Mouse (Mus musculus) ES-E14 (cell line): ENCODE data around the gene Plcb3. TPM values are rescaled to one million over a fixed set of nuclear protein-coding genes. Genes with fewer than 3 reads are reported as not detected.

ENCODE experiments used
- DNase-seq: peaks from one replicate; pipeline ENCODE4 v3.0.0-alpha.2; 2013; ENCODE audit warnings: low read depth, low spot score
- H3K27ac ChIP-seq: 2 replicates; pipeline ENCODE4 v1.5.1; 2012; ENCODE audit warnings: low read depth, mild to moderate bottlenecking, low read length, moderate library complexity, mixed read lengths; ENCODE audit not compliant: poor library complexity, insufficient read depth, severe bottlenecking
- H3K36me3 ChIP-seq: 2 replicates; pipeline ENCODE4 v1.6.1; 2012; ENCODE audit warnings: mild to moderate bottlenecking, low read length, moderate library complexity, mixed read lengths; ENCODE audit not compliant: control insufficient read depth, poor library complexity, insufficient read depth, severe bottlenecking
- H3K4me1 ChIP-seq, 2 experiments: fragments of 150-350 bp in 1 of 2; sonication (generic) in 1 of 2; 2 replicates each; pipeline ENCODE4 v1.6.1; 2012; ENCODE audit warnings: low read length in 2 of 2, mild to moderate bottlenecking in 1 of 2, mixed read lengths in 1 of 2; ENCODE audit not compliant: control insufficient read depth in 2 of 2, insufficient read depth in 2 of 2, poor library complexity in 1 of 2
- H3K4me3 ChIP-seq, 2 experiments: fragments of 150-350 bp in 1 of 2; sonication (generic) in 1 of 2; 2 replicates each; pipeline ENCODE4 v1.5.1; 2012; ENCODE audit warnings: low read length in 2 of 2, low read depth in 1 of 2, mild to moderate bottlenecking in 1 of 2, mixed read lengths in 1 of 2; ENCODE audit not compliant: insufficient read depth in 1 of 2, poor library complexity in 1 of 2, severe bottlenecking in 1 of 2
- H3K9ac ChIP-seq: 2 replicates; pipeline ENCODE4 v1.6.1; 2012; ENCODE audit warnings: low read depth, mild to moderate bottlenecking, low read length, mixed read lengths; ENCODE audit not compliant: poor library complexity, insufficient read depth, severe bottlenecking
- H3K9me3 ChIP-seq: fragments of 150-350 bp; sonication (generic); 2 replicates; pipeline ENCODE4 v1.6.1; 2012; ENCODE audit warnings: low read depth, mild to moderate bottlenecking, low read length; ENCODE audit not compliant: control insufficient read depth, insufficient read depth
- CHD2 ChIP-seq: IDR thresholded peaks from 2 replicates; pipeline ENCODE4 v1.6.1; 2014; ENCODE audit warnings: mild to moderate bottlenecking, low read depth, low read length, inconsistent platforms
- HCFC1 ChIP-seq: IDR thresholded peaks from 2 replicates; pipeline ENCODE4 v1.6.1; 2012; ENCODE audit warnings: low read length, inconsistent platforms, borderline replicate concordance; ENCODE audit not compliant: insufficient read depth
- MAFK ChIP-seq: IDR thresholded peaks from 2 replicates; pipeline ENCODE4 v1.6.1; 2014; ENCODE audit warnings: mild to moderate bottlenecking, low read depth, low read length, inconsistent platforms; ENCODE audit not compliant: insufficient read depth
- ZC3H11A ChIP-seq: IDR thresholded peaks from 2 replicates; pipeline ENCODE4 v1.6.1; 2012; ENCODE audit warnings: low read depth, mild to moderate bottlenecking, inconsistent platforms, low read length, borderline replicate concordance
- ZNF384 ChIP-seq: IDR thresholded peaks from 2 replicates; pipeline ENCODE4 v1.6.1; 2012; ENCODE audit warnings: low read depth, low read length, inconsistent platforms
- in situ Hi-C, 2 experiments: fragments of 600-800 bp; cut with MboI; formaldehyde crosslinking; loops; one replicate each; pipeline ENCODE4 v1.15.1; 2025; ENCODE audit warnings: low sequenced_read_pairs in 2 of 2, inconsistent platforms in 1 of 2; ENCODE audit not compliant: unreplicated experiment in 2 of 2
- total RNA-seq: library from RNA; depleted of rRNA; stranded (reverse); fragments of 300-350 nt; gene quantifications from 2 replicates; pipeline ENCODE4 v1.2.3, GENCODE M21; 2012

Gene Plcb3
- total RNA-seq, 1 experiment, result 42.3 TPM

DNA sequence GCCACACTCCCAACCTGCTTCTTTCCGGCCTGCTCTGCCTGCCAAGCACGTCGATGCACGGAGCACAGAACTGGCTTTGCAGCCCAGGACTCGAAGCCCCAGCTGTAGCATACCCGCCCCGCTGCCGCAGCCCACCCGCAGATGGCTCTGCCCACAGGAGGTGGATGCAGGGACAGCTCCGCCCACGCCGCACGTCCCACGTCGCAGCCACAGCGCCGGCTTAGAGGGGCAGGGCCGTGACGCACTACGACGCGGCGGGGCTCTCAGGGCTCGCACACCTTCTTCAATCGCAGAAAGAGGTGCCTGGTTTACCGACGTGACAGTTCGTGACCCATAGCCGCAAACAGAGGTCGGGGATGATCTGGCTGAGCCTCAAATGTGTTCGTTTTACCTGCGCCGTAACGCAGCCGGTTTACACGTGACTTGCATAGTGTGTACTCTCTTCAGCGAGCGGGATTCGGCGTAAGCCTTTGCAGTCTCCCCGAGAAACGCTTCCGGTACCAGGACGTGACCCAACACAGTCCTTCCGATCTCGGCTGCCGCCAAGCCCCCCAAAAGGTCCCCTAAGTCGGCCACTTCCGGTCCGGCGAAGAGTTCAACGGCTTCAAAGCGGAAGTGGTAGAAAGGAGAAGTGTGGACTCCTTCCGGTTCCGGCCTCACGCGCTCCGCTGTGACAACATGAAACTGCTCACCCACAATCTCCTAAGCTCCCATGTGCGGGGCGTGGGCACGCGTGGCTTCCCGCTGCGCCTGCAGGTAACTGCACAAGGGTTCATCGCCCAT, 66.6 kb downstream of the Plcb3 start, which contains the start of the genes Trmt112 and Prdx5:
Gene Trmt112 (plus strand): TSS at position 192 of the 783 bp plus-strand sequence.
Gene Prdx5 (minus strand): TSS at position 600 of the 783 bp plus-strand sequence.
- Histone ChIP-seq H3K9ac (peak within 1 kb of the TSS; percentile 85), H3K4me3 (peak within 1 kb of the TSS; percentile 76 to 93), H3K9me3 (no peaks in the 10 kb centered on the region), H3K36me3 (peaks cover 39% of the 10 kb centered on the region), H3K4me1 (peaks cover 0 to 4% of the 10 kb centered on the region in 2 experiments; a peak in 2 of 4 replicates), H3K27ac (peak within 1 kb of the TSS; percentile 93)
- TF ChIP-seq ZNF384, result no peak
- TF ChIP-seq CHD2, result no peak
- TF ChIP-seq HCFC1, result peak; percentile 80
- no peak for TF ChIP-seq MAFK
- TF ChIP-seq ZC3H11A, result no peak
- in situ Hi-C loops, result no loop called here
- peak; percentile 77 for DNase-seq

DNA sequence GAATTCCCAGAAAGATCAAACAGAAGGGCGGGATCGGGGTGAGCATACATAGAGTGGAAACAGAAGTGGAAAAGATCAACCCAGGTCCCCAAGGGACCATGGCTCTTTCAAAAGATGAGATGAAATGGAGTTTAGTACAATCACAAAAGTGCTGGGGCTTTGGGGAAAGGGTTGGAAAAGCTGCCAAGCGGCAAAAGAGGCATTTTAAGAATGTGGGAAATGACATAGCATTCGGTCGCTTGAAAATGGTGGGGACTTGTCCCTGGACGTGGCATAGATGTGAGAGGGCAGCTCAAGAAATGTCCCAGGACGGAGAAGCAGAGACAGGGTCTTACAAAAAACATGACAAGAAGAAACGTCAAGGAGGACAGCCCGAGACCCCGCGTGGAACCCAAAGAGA, 67.2 kb downstream of the Plcb3 start:
- no peak for DNase-seq
- Histone ChIP-seq H3K9ac (peak overlapping the region; percentile 85), H3K9me3 (no peaks in the 10 kb centered on the region), H3K4me1 (peaks cover 0 to 4% of the 10 kb centered on the region in 2 experiments; a peak in 2 of 4 replicates), H3K36me3 (peaks cover 39% of the 10 kb centered on the region), H3K4me3 (peak overlapping the region; percentile 76 to 93), H3K27ac (0 out of 2 replicates have a peak overlapping the region, but pooled peaks have one; percentile 93)
- no peak for TF ChIP-seq MAFK
- TF ChIP-seq ZC3H11A, result no peak
- no peak for TF ChIP-seq HCFC1
- TF ChIP-seq ZNF384, result no peak
- TF ChIP-seq CHD2, result no peak
- in situ Hi-C loops, result no loop called here

- Histone ChIP-seq H3K9me3 (no peaks in the 10 kb centered on the region), H3K27ac (no peak overlapping the region), H3K4me3 (no peak overlapping the region), H3K9ac (0 out of 2 replicates have a peak overlapping the region, but pooled peaks have one; percentile 2), H3K36me3 (peaks cover 34% of the 10 kb centered on the region), H3K4me1 (peaks cover 0 to 4% of the 10 kb centered on the region in 2 experiments; a peak in 2 of 4 replicates)
- TF ChIP-seq CHD2 (no peak), ZC3H11A (no peak), ZNF384 (no peak), MAFK (no peak), HCFC1 (no peak)
- DNase-seq, result no peak
- in situ Hi-C loops, result no loop called here
These were observed 68.3 kb downstream of the Plcb3 start for GRCm38 (mm10) chr19:6907811-6908540.

DNA sequence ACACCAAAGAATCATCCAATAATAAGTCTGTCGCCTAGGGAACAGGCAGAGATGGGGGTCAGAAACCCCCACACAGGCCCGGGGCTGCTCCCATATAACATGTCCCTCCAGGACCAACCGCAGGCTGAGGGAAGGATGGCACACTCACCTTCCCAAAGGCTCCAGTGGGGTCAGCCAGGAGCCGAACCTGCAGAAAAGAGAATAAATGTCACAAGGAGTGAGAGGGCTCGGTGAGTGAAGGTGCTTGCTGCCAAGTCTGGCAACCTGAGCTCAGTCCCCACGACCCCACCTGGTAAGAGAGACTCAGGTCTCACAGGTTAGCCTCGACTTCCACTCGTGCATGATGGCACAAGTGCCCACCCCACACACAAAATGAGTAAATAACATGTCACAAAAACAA, 69.2 kb downstream of the Plcb3 start:
- in situ Hi-C loops, result no loop called here
- TF ChIP-seq MAFK (no peak), ZNF384 (no peak), HCFC1 (no peak), ZC3H11A (no peak), CHD2 (no peak)
- no peak for DNase-seq
- Histone ChIP-seq H3K9me3 (no peaks in the 10 kb centered on the region), H3K36me3 (peaks cover 26% of the 10 kb centered on the region), H3K4me1 (peaks cover 0 to 4% of the 10 kb centered on the region in 2 experiments; a peak in 2 of 4 replicates), H3K27ac (no peak overlapping the region), H3K9ac (no peak overlapping the region), H3K4me3 (no peak overlapping the region)
